Mouse (Mus musculus) regulatory T cell (primary cell): ENCODE data around the gene Creb5.

Experiments
- in situ Hi-C: fragments of 300-600 bp; cut with MboI, MseI; formaldehyde crosslinking; loops from one replicate; pipeline ENCODE4 v1.15.1; 2025; ENCODE audit warnings: high pct_unique_total_duplicates

Creb5 gene

DNA sequence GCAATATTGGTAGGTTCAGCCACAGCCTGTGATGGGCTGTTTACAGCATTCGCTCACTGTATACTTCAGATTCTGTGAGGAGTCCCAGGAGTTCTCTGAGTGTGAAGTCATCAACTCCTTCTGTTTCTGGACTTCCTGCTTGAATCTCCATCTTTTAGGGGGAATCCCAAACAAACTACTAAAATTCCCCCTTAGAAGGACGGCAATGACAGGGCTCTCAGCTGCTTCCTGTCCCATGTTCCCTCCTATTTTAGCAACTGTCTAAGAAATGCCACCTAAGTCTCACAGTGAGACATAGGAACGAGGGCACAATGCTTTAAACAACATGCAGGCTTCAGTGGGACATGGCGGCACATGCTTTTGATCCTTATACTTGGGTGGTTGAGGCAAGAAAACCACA lies 204.3 kb downstream of the Creb5 start:
- in situ Hi-C loops = no loop called here

GRCm38 (mm10) chr6:53493864-53494263 lies 206.8 kb downstream of the Creb5 start:
- in situ Hi-C loops = no loop called here

GRCm38 (mm10) chr6:53495667-53496066 lies 208.6 kb downstream of the Creb5 start:
- in situ Hi-C loops = no loop called here

DNA sequence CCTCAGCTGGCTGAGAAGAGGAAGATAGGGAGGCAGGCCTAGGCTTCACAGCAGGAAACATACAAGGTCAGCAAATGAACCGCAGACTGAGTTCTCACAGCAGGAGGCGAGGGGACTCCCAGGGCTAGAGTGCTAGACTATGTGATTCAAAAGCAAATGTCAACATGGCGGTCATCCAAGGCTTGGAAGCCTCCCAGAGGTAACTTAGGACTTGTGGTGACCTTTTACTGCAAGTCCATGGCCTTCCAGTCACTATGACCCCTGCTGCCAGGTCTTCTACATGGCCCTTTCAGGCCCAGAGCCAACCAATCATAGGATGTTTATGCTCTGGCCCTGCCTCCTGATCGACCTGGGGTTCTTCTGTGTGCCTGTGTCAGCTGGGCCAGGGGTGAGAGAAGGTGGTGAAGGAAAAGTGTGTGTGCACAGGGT lies 209.3 kb downstream of the Creb5 start:
- in situ Hi-C loops = no loop called here

GRCm38 (mm10) chr6:53497904-53498536 lies 210.9 kb downstream of the Creb5 start:
- in situ Hi-C loops = no loop called here

DNA sequence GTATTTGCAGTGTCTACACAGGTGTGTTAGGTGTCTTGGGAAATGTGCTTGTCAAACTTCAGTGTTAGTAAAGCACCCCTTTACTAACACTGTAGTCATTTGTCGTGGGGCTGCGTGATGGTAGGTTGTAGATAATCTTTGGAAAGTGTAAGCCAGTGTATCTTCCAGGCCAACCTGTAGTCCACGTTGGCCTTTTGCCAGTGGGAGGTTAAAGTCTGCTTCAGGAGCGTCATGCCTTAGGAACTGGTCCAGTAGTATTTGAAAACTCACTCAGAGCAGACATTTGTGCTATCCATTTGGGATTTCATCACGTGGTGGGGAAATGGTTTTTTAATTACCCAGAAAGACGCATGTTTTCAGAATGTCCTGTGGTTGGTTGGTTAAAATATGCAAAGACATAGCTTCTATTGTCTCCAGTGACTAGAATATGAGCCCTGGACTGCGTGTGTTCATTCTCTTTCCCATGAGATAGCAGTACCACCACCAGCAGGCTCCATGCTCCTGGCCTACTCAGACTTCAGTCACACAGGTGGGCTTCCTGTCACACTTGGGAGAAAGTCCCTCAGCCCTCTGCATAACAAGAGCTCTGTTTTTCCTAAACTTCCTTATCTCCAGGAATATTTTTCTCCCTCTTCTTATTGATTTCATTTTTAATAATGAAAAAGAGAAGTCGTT lies 212.7 kb downstream of the Creb5 start:
- in situ Hi-C loops = no loop called here

- in situ Hi-C loops = no loop called here
Observed at GRCm38 (mm10) chr6:53501236-53501635, 214.2 kb downstream of the Creb5 start.

GRCm38 (mm10) chr6:53506947-53507564 lies 220.0 kb downstream of the Creb5 start:
- in situ Hi-C loops = no loop called here

GRCm38 (mm10) chr6:53508847-53509494 lies 221.9 kb downstream of the Creb5 start:
- in situ Hi-C loops = no loop called here

DNA sequence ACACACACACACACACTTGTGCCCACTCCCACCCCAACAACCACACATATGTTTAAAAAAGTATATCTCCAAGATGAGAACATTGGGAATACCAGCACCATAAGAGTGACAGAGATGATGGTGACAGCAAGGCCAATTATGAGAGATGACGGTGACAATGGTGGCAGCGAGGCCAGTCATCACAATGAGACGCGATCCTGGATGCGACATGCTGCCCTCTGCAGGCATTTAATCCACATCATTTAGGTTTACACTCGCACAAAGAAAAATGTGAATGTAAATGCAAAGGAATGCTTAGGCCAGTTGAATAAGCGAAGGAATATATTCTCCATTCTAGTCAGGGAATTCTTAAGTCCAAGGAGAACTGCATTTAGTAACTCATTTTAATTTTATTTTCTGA lies 222.9 kb downstream of the Creb5 start:
- in situ Hi-C loops = loop anchor here (10.0 kb wide), 1 partner anchor 325 kb away; no protein-coding TSS in a partner anchor

GRCm38 (mm10) chr6:53512226-53512625 lies 225.2 kb downstream of the Creb5 start:
- in situ Hi-C loops = loop anchor here (10.0 kb wide), 1 partner anchor 323 kb away; no protein-coding TSS in a partner anchor

GRCm38 (mm10) chr6:53513380-53513779 lies 226.3 kb downstream of the Creb5 start:
- in situ Hi-C loops = loop anchor here (10.0 kb wide), 1 partner anchor 321 kb away; no protein-coding TSS in a partner anchor

DNA sequence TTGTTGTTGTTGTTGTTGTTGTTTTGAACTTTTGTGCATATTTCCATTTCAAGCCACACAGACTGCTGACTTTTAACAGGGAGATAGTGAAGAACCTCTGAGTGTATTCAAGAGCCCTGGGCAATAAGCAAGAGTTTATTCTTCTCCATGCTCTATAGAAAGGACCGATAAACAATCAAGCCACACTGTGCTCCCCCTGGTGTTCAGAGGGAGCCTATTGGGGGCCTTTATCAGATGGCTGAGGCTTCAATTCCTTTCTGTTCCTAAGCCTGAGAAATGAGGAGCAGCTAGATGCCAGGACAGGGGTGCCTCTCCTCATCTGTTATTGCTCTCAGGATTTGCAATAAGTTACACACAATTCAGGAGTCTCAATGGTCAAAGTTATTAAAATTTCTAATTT lies 227.8 kb downstream of the Creb5 start:
- in situ Hi-C loops = loop anchor here (10.0 kb wide), 1 partner anchor 320 kb away; no protein-coding TSS in a partner anchor

DNA sequence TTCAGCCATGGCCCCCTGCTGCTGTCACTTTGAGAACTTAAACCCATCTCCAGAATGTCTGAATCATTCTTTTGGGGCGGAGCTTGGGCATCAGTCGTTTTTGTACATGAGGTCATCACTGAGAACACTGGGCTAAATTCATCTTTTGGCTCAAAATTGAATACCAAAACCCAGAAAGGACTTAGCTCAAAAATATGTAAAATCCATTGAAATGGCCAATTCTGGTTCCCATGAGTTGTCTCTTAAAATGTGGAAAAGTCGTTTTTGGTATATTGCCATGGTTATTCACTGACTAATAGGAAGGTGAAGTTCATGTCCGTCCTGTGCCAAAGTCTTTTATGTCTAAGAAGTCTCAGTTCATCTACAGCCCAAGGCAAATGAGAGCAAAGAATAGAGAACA lies 228.5 kb downstream of the Creb5 start:
- in situ Hi-C loops = loop anchor here (10.0 kb wide), 1 partner anchor 319 kb away; no protein-coding TSS in a partner anchor

- in situ Hi-C loops = loop anchor here (10.0 kb wide), 1 partner anchor 317 kb away; no protein-coding TSS in a partner anchor
Observed at GRCm38 (mm10) chr6:53517371-53517945, 230.4 kb downstream of the Creb5 start.

DNA sequence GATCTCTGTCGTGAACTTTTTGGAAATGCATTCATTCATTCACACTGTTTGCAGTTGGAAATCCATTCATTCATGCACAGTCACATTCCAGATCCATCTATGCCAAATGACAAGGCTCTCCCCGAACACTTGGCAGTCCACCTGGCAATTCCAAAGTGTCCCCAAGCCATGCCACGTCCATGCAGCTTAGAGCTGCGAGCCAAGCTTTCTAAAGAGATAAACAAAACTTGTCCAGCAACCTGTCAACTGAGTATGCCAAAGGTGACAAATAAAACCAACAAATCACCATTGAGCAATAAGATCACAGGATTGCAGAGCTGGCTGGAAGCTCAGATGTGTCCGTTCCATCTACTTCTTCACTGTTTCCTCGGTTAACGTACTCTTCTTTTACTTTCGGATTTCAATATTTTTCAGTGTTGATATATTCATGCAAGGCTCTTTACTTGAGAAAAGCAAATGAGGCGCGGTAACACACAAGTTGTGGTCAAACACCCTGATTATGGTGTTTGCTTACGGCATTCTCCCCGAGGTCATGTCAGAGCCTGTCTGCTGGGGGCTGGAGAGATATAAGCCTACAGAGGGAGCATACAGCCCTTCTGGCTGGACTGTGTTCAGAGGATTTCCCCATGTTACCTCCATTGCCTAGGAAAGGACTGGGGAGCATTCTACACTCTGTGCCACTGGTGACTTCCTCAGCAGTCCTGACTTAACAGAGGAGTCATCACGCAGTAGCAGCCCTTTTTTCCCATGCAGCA lies 236.8 kb downstream of the Creb5 start:
- in situ Hi-C loops = loop anchor here (10.0 kb wide), 1 partner anchor 201 kb away; no protein-coding TSS in a partner anchor

DNA sequence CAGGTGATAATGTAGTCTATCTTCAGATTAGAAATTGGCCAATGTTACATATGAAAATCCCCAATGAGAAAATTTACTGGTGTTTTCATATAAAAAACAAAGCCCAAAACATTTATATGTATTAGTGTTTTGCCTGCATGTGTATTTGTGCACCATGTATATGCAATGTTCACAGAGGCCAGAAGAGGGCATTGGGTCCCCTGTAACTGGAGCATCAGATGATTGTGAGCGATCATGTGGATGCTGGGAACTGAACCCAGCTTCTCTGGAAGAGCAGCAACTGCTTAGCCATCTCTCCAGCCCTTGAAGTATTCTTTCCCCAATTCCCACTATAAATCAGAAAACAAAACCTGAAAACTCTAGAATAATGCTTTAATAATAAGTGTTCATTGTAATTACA lies 239.4 kb downstream of the Creb5 start:
- in situ Hi-C loops = loop anchor here (10.0 kb wide), 1 partner anchor 198 kb away; no protein-coding TSS in a partner anchor

- in situ Hi-C loops = no loop called here
Observed at GRCm38 (mm10) chr6:53530742-53531141, 243.7 kb downstream of the Creb5 start.

- in situ Hi-C loops = no loop called here
Observed at GRCm38 (mm10) chr6:53531461-53531860, 244.4 kb downstream of the Creb5 start.

DNA sequence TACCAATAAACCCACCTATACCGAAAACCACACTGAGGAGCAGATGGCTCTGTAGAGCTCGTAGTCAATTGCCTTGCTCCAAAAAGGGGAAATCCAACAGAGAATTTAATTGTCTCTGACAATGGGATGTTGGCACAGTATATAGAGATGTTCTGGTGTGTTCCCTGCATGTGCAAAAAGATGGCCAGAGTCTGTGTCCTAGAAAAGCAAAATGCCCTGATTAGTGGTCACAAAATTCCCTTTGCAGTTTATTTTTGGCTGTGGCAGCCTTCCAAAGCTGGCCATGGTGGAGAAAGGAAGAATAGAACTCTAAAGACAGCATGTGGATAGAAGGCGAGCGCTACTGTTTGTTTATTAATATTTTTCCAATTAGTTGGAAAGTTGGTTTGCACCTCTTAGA lies 250.5 kb downstream of the Creb5 start:
- in situ Hi-C loops = no loop called here

DNA sequence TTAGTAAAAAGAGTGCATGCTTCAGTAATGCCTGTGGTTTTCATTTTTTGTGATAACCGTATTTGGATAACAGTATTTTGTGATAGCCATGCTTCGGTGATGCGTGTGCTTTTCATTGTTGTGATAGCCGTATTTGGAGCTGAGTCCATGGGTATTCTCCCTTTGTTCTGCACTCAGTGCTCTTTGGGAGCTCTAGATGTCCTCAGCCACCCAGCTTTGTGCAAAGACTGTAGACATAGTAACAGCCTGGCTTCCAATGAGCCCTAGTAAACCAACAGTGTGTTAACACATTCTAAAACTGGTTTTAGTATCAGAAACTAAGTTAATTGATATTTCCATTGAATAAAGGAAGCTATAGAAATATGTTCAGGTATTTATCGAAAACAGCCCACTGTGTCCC lies 254.7 kb downstream of the Creb5 start:
- in situ Hi-C loops = no loop called here
